Mouse (Mus musculus) retina, postnatal 7 days (tissue): ENCODE measurements at regions not wholly inside any gene's neighbourhood (a gene's known extent, or its start where the extent isn't known, plus 50 kb on each side); places are given as distances from the start of the nearest gene placed in this dataset.

Experiments used
- DNase-seq: peaks from one replicate; pipeline ENCODE4 v3.0.0-alpha.2; 2012; ENCODE audit warnings: low read depth, low spot score

- no peak for DNase-seq
These were observed 253.6 kb upstream of the Nfe2l3 start for GRCm38 (mm10) chr6:51178799-51179398.

GRCm38 (mm10) chr6:51179741-51180537 is 252.5 kb upstream of the Nfe2l3 start:
- DNase-seq: no peak

GRCm38 (mm10) chr6:51180881-51181875 is 251.3 kb upstream of the Nfe2l3 start:
- DNase-seq: no peak

- DNase-seq: no peak
These were observed 250.6 kb upstream of the Nfe2l3 start for GRCm38 (mm10) chr6:51181905-51182304.

- no peak for DNase-seq
These were observed 249.6 kb upstream of the Nfe2l3 start for GRCm38 (mm10) chr6:51182771-51183284.

GRCm38 (mm10) chr6:51183576-51184420 is 248.7 kb upstream of the Nfe2l3 start:
- DNase-seq: no peak

GRCm38 (mm10) chr6:51184500-51184899 is 248.0 kb upstream of the Nfe2l3 start:
- DNase-seq: no peak

GRCm38 (mm10) chr6:51185201-51185600 is 247.3 kb upstream of the Nfe2l3 start:
- DNase-seq: no peak

- DNase-seq: no peak
These were observed 243.3 kb upstream of the Nfe2l3 start for GRCm38 (mm10) chr6:51189173-51189572.

GRCm38 (mm10) chr6:51192826-51193225 is 239.6 kb upstream of the Nfe2l3 start:
- no peak for DNase-seq

- no peak for DNase-seq
These were observed 239.1 kb upstream of the Nfe2l3 start for GRCm38 (mm10) chr6:51193356-51193755.

GRCm38 (mm10) chr6:51196391-51196790 is 236.1 kb upstream of the Nfe2l3 start:
- no peak for DNase-seq

- no peak for DNase-seq
These were observed 235.3 kb upstream of the Nfe2l3 start for GRCm38 (mm10) chr6:51197000-51197774.

GRCm38 (mm10) chr6:51200207-51200606 is 232.3 kb upstream of the Nfe2l3 start:
- DNase-seq: no peak

- DNase-seq: no peak
These were observed 231.6 kb upstream of the Nfe2l3 start for GRCm38 (mm10) chr6:51200837-51201236.

GRCm38 (mm10) chr6:51204306-51204705 is 228.2 kb upstream of the Nfe2l3 start:
- no peak for DNase-seq

GRCm38 (mm10) chr6:51205411-51205810 is 227.1 kb upstream of the Nfe2l3 start:
- DNase-seq: no peak

GRCm38 (mm10) chr6:51206712-51207505 is 225.6 kb upstream of the Nfe2l3 start:
- DNase-seq: no peak
